Mouse (Mus musculus): ENCODE results near the gene Slc25a47. TPM values are rescaled to one million over a fixed set of nuclear protein-coding genes. Genes with fewer than 3 reads are reported as not detected.
"Not testable (repeated sequence)": the region's sequence is repeated elsewhere in the genome, so short reads cannot be mapped to it uniquely, and the experiment has no call there.

Slc25a47 gene
- total RNA-seq, 2 experiments from 2014 or later = 9.1 to 11.9 TPM

- H3K27ac ChIP-seq = no peak overlapping the region
- intact Hi-C loops (cut with DNase I) = no loop called here
- DNase-seq (ENCODE audit: extremely low spot score in 1 of 2, low spot score in 2 of 2) = no peak
- no peak for TF ChIP-seq CTCF (IDR thresholded peaks at IDR 0.05)
- H3K4me3 ChIP-seq = no peak overlapping the region
These were observed 6.8 kb downstream of the Slc25a47 start for GRCm38 (mm10) chr12:108842663-108843062.

GRCm38 (mm10) chr12:108848033-108848432 lies 12.2 kb downstream of the Slc25a47 start:
- intact Hi-C loops (cut with DNase I); H3K27ac ChIP-seq; DNase-seq (ENCODE audit: extremely low spot score in 1 of 2, low spot score in 2 of 2); H3K4me3 ChIP-seq: not testable (repeated sequence)

GRCm38 (mm10) chr12:108849488-108850022 lies 13.7 kb downstream of the Slc25a47 start:
- intact Hi-C loops (cut with DNase I) = no loop called here
- Histone ChIP-seq H3K27ac (no peak overlapping the region), H3K4me3 (no peak overlapping the region)
- no peak for TF ChIP-seq CTCF (IDR thresholded peaks at IDR 0.05)
- DNase-seq (ENCODE audit: extremely low spot score in 1 of 2, low spot score in 2 of 2) = no peak

GRCm38 (mm10) chr12:108850129-108850528 lies 14.3 kb downstream of the Slc25a47 start:
- intact Hi-C loops (cut with DNase I) = no loop called here

GRCm38 (mm10) chr12:108850886-108851285 lies 15.0 kb downstream of the Slc25a47 start:
- Histone ChIP-seq H3K27ac (no peak overlapping the region), H3K4me3 (no peak overlapping the region)
- TF ChIP-seq CTCF (IDR thresholded peaks at IDR 0.05) = no peak
- intact Hi-C loops (cut with DNase I) = no loop called here
- no peak for DNase-seq (ENCODE audit: extremely low spot score in 1 of 2, low spot score in 2 of 2)

More at GRCm38 (mm10) chr12:108850129-108850528, 14.3 kb downstream of the Slc25a47 start:
- Histone ChIP-seq H3K27ac (no peak overlapping the region), H3K4me3 (no peak overlapping the region)
- no peak for DNase-seq (ENCODE audit: extremely low spot score in 1 of 2, low spot score in 2 of 2)
- no peak for TF ChIP-seq CTCF (IDR thresholded peaks at IDR 0.05)

DNA sequence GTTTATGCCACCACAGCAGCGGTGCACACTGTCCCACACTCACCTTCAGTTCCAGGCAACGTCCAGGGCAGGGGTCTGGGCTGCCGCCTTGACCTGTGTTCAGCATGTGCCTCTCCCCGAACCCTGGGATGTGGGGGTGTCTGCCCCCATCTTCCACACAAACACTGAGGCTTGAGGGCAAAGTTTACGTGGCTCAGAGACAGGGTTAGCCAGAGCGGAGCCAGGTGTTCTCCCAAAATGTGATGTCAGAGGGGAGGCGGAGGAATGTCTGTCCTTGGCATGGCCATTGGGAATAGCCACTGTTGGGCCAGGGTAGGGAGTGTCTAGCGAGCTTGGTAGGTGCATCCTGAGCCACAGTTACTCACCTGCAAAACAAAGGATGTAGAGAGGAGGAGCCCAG lies 17.0 kb downstream of the Slc25a47 start:
- no peak for DNase-seq (ENCODE audit: extremely low spot score in 1 of 2, low spot score in 2 of 2)
- H3K27ac ChIP-seq = no peak overlapping the region
- H3K4me3 ChIP-seq = no peak overlapping the region
- intact Hi-C loops (cut with DNase I) = no loop called here
- TF ChIP-seq CTCF (IDR thresholded peaks at IDR 0.05) = no peak

GRCm38 (mm10) chr12:108855081-108855480 lies 19.2 kb downstream of the Slc25a47 start:
- intact Hi-C loops (cut with DNase I) = no loop called here
- DNase-seq (ENCODE audit: extremely low spot score in 1 of 2, low spot score in 2 of 2) = no peak
- no peak overlapping the region for H3K4me3 ChIP-seq
- H3K27ac ChIP-seq = no peak overlapping the region
- no peak for TF ChIP-seq CTCF (IDR thresholded peaks at IDR 0.05)

DNA sequence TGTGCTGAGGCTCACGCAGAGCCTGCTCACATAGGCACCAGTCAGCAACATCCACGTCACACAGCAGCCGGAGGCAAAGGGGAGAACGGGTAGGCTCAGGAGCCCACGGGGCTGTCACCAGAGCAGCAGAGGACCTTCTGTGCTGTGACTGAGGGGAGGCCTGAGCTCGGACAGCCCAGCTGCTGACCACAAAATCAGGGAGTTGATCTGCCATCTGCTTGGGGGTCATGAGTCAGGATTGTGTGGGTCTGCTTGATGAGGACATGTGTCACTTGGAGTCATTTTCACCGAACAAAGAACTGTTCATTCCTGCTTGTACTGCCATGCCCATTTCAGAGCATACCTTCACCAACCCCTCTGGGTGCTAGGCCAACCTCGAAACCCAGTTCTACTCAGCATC lies 20.3 kb downstream of the Slc25a47 start:
- no peak for DNase-seq (ENCODE audit: extremely low spot score in 1 of 2, low spot score in 2 of 2)
- Histone ChIP-seq H3K27ac (no peak overlapping the region), H3K4me3 (no peak overlapping the region)
- no peak for TF ChIP-seq CTCF (IDR thresholded peaks at IDR 0.05)
- intact Hi-C loops (cut with DNase I) = no loop called here

DNA sequence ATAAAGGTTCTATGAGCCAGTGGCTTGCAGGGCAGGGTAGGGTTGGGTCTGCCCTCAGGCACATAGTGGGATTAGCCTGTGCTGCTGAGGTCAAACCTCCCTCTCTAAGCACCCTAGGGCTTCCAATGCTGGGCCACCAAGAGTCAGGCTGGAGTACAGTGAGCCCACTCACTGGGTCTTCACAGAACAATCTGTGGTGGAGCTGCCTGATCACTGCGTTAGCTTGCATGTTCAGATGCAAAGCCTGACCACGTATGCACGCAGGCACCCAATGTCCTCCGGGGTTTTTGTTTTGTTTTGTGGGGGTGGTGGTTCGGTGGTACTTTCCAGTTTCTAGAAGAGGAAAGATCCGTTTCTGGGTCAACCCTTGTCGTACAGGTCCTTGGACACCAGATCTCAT lies 21.3 kb downstream of the Slc25a47 start:
- no peak for DNase-seq (ENCODE audit: extremely low spot score in 1 of 2, low spot score in 2 of 2)
- H3K27ac ChIP-seq = no peak overlapping the region
- intact Hi-C loops (cut with DNase I) = no loop called here
- H3K4me3 ChIP-seq = no peak overlapping the region
- no peak for TF ChIP-seq CTCF (IDR thresholded peaks at IDR 0.05)

DNA sequence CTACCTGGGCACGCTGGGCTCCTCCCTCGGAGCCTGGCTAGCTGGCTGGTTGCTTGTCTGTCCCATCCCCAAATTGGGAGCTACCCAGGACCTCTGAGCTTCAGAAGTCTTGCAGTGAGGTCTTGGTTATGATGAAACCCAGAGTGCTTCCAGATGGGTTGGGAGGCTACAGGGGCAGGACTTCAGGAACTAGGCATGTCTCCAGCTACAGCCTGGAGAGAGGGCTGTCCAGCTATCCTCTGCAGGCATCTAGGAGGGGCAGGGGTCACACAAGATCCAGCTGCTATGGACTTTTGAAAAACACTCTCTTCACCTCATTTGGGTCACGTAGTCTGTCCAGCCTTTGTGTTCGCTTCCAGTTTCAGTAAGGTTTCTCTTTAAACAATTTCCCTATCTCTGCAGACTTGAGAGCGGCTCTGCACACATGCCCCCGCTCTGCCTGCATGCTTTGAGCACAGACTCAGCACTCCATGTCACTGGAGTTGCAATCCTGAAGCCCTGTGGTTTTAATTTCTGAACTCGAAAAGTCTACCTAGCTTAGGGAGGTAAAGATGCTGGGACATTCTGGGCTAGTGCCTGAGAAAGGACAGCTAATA lies 21.8 kb downstream of the Slc25a47 start:
- no peak for DNase-seq (ENCODE audit: extremely low spot score in 1 of 2, low spot score in 2 of 2)
- no peak for TF ChIP-seq CTCF (IDR thresholded peaks at IDR 0.05)
- no peak overlapping the region for H3K27ac ChIP-seq
- H3K4me3 ChIP-seq = no peak overlapping the region
- intact Hi-C loops (cut with DNase I) = no loop called here

DNA sequence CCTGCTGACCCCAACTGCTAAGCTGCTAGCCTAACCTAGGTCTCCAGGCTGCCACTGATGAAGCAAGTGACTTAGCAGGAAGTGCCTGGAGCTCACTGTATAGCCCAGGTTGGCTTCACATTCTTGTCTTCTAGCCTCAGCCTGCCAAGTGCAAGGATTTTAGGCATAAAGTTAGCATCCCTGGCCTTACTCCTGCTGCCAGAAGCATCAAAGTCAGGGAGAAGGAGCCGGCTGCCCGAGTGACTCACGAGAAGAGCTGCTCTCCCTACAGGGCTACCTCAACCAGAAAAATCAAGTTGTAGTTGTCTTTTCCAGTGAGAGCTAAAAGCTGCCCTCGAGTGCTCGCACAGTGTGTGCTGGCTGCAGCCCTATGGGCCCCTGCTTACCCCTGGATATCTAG lies 22.6 kb downstream of the Slc25a47 start:
- no peak for DNase-seq (ENCODE audit: extremely low spot score in 1 of 2, low spot score in 2 of 2)
- H3K27ac ChIP-seq = no peak overlapping the region
- intact Hi-C loops (cut with DNase I) = no loop called here
- no peak overlapping the region for H3K4me3 ChIP-seq
- no peak for TF ChIP-seq CTCF (IDR thresholded peaks at IDR 0.05)

GRCm38 (mm10) chr12:108865007-108865494 lies 29.2 kb downstream of the Slc25a47 start:
- TF ChIP-seq CTCF (IDR thresholded peaks at IDR 0.05) = no peak
- intact Hi-C loops (cut with DNase I) = no loop called here
- no peak for DNase-seq (ENCODE audit: extremely low spot score in 1 of 2, low spot score in 2 of 2)
- Histone ChIP-seq H3K27ac (no peak overlapping the region), H3K4me3 (no peak overlapping the region)

DNA sequence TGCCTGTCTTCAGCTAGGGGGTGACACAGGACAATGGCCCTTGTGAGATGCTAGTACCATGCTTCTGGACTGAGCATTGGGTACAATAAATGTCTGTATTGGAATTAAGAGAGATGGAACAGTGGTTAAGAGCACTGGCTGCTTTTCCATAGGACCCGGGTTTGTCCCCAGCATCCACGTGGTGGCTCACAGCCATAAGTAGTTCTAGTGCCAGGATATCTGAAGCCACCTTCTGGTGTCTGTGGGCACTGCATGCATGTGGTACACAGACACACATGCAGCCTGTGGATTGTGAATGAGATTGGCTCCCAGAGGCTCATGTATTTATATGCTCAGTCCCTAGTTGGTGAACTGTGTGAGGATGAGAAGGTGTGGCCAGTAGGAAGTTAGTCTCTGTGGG lies 33.7 kb downstream of the Slc25a47 start:
- TF ChIP-seq CTCF (IDR thresholded peaks at IDR 0.05) = peak; percentile 32
- intact Hi-C loops (cut with DNase I) = no loop called here
- Histone ChIP-seq H3K4me3 (no peak overlapping the region), H3K27ac (no peak overlapping the region)
- DNase-seq (ENCODE audit: extremely low spot score in 1 of 2, low spot score in 2 of 2) = no peak
